ENCODE assay signal across 20 mouse cellular contexts in the genomic region with DNA sequence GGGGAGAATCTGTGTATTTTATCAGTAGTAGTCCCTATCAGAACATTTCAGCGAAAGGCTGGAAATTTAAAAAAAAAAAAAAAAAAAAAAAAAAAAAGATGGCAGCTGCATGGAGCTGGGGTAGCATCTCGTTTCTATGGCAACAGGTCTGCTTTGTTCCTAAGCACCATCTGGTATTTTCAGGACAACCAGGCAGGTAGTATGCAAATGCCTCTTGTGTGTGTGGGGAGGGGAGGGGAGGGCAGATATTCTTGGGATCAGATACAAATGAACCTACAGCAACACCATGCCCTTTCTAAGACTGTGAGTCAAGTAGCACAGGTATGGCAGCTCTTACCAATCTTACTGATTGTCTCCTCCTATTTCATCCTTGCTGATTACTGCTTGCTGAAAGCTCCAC. TPM values are rescaled to one million over a fixed set of nuclear protein-coding genes. Genes with fewer than 3 reads are reported as not detected.
DNase-seq lines count a peak whose midpoint lies in the region; ATAC-seq and TF ChIP-seq lines count a peak whose summit lies in the region.
"Had no signal": no experiment of that assay in that cellular context is flagged by ENCODE, and none has a peak within 500 bp of the region (broad histone marks: within the 10 kb centered on the region; RNA-seq: fewer than 3 reads in every experiment).

No protein-coding gene starts in this region.

- no peak for ATAC-seq in hindbrain, embryonic 11.5 days (ENCODE audit: low FRiP score)
- peak; percentile 59 for ATAC-seq in forebrain, postnatal 0 days
- ATAC-seq in midbrain, embryonic 15.5 days (replicated peaks) = 0 out of 2 replicates have a peak, but pooled peaks have one; percentile 52
- no peak for ATAC-seq in neural tube, embryonic 15.5 days (ENCODE audit: low FRiP score)

- H3K4me1 ChIP-seq in hindbrain, embryonic 11.5 days (replicated peaks; ENCODE audit: control insufficient read depth, insufficient read depth, low read length) = no peaks in the 10 kb centered on the region
- peaks cover 9% of the 10 kb centered on the region; the same call in 1 of the 2 replicates for H3K4me1 ChIP-seq in hindbrain, embryonic 10.5 days (replicated peaks)
- H3K4me1 ChIP-seq in forebrain, postnatal 0 days (ENCODE audit: insufficient read depth) = peaks cover 11% of the 10 kb centered on the region
- H3K4me1 ChIP-seq in midbrain, embryonic 15.5 days = peaks cover 9% of the 10 kb centered on the region; the same call in 1 of the 2 replicates
- H3K4me1 ChIP-seq in neural tube, embryonic 15.5 days = peaks cover 8% of the 10 kb centered on the region; the same call in 1 of the 2 replicates
- H3K4me1 ChIP-seq: limb, embryonic 15.5 days; megakaryocyte, embryonic 14.5 days; neural tube, embryonic 12.5 days had no signal

- H3K9ac ChIP-seq in hindbrain, embryonic 11.5 days (ENCODE audit: low read depth, low read length) = no peak overlapping the region
- no peak overlapping the region for H3K9ac ChIP-seq in forebrain, postnatal 0 days
- no peak overlapping the region for H3K9ac ChIP-seq in midbrain, embryonic 15.5 days
- H3K9ac ChIP-seq in neural tube, embryonic 15.5 days (replicated peaks) = no peak overlapping the region
- H3K9ac ChIP-seq: limb, embryonic 15.5 days; lung, embryonic 15.5 days; neural tube, embryonic 12.5 days had no signal

- no peak overlapping the region for H3K27ac ChIP-seq in hindbrain, embryonic 11.5 days (ENCODE audit: low read depth, low read length)
- H3K27ac ChIP-seq in hindbrain, embryonic 10.5 days = no peak overlapping the region
- H3K27ac ChIP-seq in forebrain, postnatal 0 days (ENCODE audit: low read depth, low read length) = no peak overlapping the region
- no peak overlapping the region for H3K27ac ChIP-seq in midbrain, embryonic 15.5 days
- no peak overlapping the region for H3K27ac ChIP-seq in neural tube, embryonic 15.5 days (replicated peaks)
- H3K27ac ChIP-seq: limb, embryonic 15.5 days; lung, embryonic 15.5 days; neural tube, embryonic 12.5 days had no signal

- no peak for TF ChIP-seq CTCF in forebrain, postnatal 0 days (IDR thresholded peaks at IDR 0.05; ENCODE audit: low read depth)

- no peaks in the 10 kb centered on the region for H3K36me3 ChIP-seq in hindbrain, embryonic 11.5 days (ENCODE audit: control insufficient read depth, insufficient read depth, low read length)
- H3K36me3 ChIP-seq in hindbrain, embryonic 10.5 days = no peaks in the 10 kb centered on the region
- no peaks in the 10 kb centered on the region for H3K36me3 ChIP-seq in forebrain, postnatal 0 days (ENCODE audit: insufficient read depth)
- no peaks in the 10 kb centered on the region for H3K36me3 ChIP-seq in midbrain, embryonic 15.5 days (replicated peaks)
- H3K36me3 ChIP-seq in neural tube, embryonic 15.5 days = no peaks in the 10 kb centered on the region
- H3K36me3 ChIP-seq: limb, embryonic 15.5 days; lung, embryonic 15.5 days; neural tube, embryonic 12.5 days had no signal

- no peak overlapping the region for H3K4me3 ChIP-seq in hindbrain, embryonic 11.5 days (ENCODE audit: low read depth, low read length)
- no peak overlapping the region for H3K4me3 ChIP-seq in hindbrain, embryonic 10.5 days
- no peak overlapping the region for H3K4me3 ChIP-seq in forebrain, postnatal 0 days (ENCODE audit: low read depth, low read length)
- H3K4me3 ChIP-seq in midbrain, embryonic 15.5 days = no peak overlapping the region
- no peak overlapping the region for H3K4me3 ChIP-seq in neural tube, embryonic 15.5 days (replicated peaks)
- H3K4me3 ChIP-seq: limb, embryonic 15.5 days; lung, embryonic 15.5 days; megakaryocyte, embryonic 14.5 days; neural tube, embryonic 12.5 days had no signal

- no peaks in the 10 kb centered on the region for H3K27me3 ChIP-seq in hindbrain, embryonic 11.5 days (ENCODE audit: control insufficient read depth, insufficient read depth, low read length)
- H3K27me3 ChIP-seq in hindbrain, embryonic 10.5 days (ENCODE audit: insufficient read depth, poor library complexity, severe bottlenecking) = no peaks in the 10 kb centered on the region
- H3K27me3 ChIP-seq in forebrain, postnatal 0 days (ENCODE audit: insufficient read depth, low read length) = no peaks in the 10 kb centered on the region
- H3K27me3 ChIP-seq in midbrain, embryonic 15.5 days (replicated peaks) = no peaks in the 10 kb centered on the region
- no peaks in the 10 kb centered on the region for H3K27me3 ChIP-seq in neural tube, embryonic 15.5 days (replicated peaks)
- H3K27me3 ChIP-seq: limb, embryonic 15.5 days; megakaryocyte, embryonic 14.5 days; neural tube, embryonic 12.5 days had no signal

- peak; percentile 26 for DNase-seq in hindbrain, embryonic 11.5 days (ENCODE audit: low spot score)
- DNase-seq in hindbrain, embryonic 10.5 days (ENCODE audit: low spot score) = no peak
- peak; percentile 41 for DNase-seq in R1 (ENCODE audit: low read depth, low spot score)
- peak; percentile 57 for DNase-seq in forebrain, postnatal 0 days
- no peak for DNase-seq in kidney, postnatal 36 days
- no peak for DNase-seq in testis, postnatal 14 days (ENCODE audit: low spot score)
- DNase-seq: cerebellum, adult 9-10 months; thymus, postnatal 36 days had no signal

- WGBS in hindbrain, embryonic 11.5 days = 88% methylated on average over 2 of the region's 2 CpGs
- WGBS in hindbrain, embryonic 10.5 days = 82% methylated on average over 2 of the region's 2 CpGs
- WGBS in forebrain, postnatal 0 days = 56% methylated on average over 2 of the region's 2 CpGs
- WGBS in midbrain, embryonic 15.5 days = 87% methylated on average over 2 of the region's 2 CpGs
- WGBS in neural tube, embryonic 15.5 days = 52% methylated on average over 2 of the region's 2 CpGs

- H3K4me2 ChIP-seq in hindbrain, embryonic 11.5 days (replicated peaks; ENCODE audit: low read depth, low read length) = no peak overlapping the region
- H3K4me2 ChIP-seq in forebrain, postnatal 0 days (ENCODE audit: low read depth) = no peak overlapping the region
- no peak overlapping the region for H3K4me2 ChIP-seq in midbrain, embryonic 15.5 days
- H3K4me2 ChIP-seq in neural tube, embryonic 15.5 days = no peak overlapping the region
- H3K4me2 ChIP-seq: heart, embryonic 11.5 days; limb, embryonic 15.5 days; lung, embryonic 15.5 days; neural tube, embryonic 12.5 days had no signal

- H3K9me3 ChIP-seq in hindbrain, embryonic 11.5 days (ENCODE audit: control insufficient read depth, low read length) = no peaks in the 10 kb centered on the region
- H3K9me3 ChIP-seq in hindbrain, embryonic 10.5 days = no peaks in the 10 kb centered on the region
- no peaks in the 10 kb centered on the region for H3K9me3 ChIP-seq in forebrain, postnatal 0 days (ENCODE audit: low read length)
- H3K9me3 ChIP-seq in midbrain, embryonic 15.5 days = no peaks in the 10 kb centered on the region
- no peaks in the 10 kb centered on the region for H3K9me3 ChIP-seq in neural tube, embryonic 15.5 days (replicated peaks)
- H3K9me3 ChIP-seq: limb, embryonic 15.5 days; lung, embryonic 15.5 days; megakaryocyte, embryonic 14.5 days; neural tube, embryonic 12.5 days had no signal

RNA-seq across cellular contexts. Expression of a gene that starts 11.7 kb away (rescaled TPM):
- polyA plus RNA-seq in hindbrain, embryonic 11.5 days (2014; fragmentation: Nextera tagmentation; extraction: Ambion mirVana) = not detected in 2 replicates
- polyA plus RNA-seq in hindbrain, embryonic 10.5 days (2016; fragmentation: Nextera tagmentation; extraction: Ambion mirVana) = not detected in 2 replicates
- not detected in 2 replicates for total RNA-seq in forebrain, postnatal 0 days (2014; rRNA removed)
- polyA plus RNA-seq in forebrain, postnatal 0 days (2015; fragmentation: Nextera tagmentation; extraction: Ambion mirVana) = not detected in 2 replicates
- polyA plus RNA-seq in midbrain, embryonic 15.5 days (2015; fragmentation: Nextera tagmentation; extraction: Ambion mirVana) = not detected in 2 replicates
- not detected in 2 replicates for polyA plus RNA-seq in neural tube, embryonic 15.5 days (2015; fragmentation: Nextera tagmentation; extraction: Ambion mirVana)
- total RNA-seq: adrenal gland, adult 18-20 months; gastrocnemius, adult 18-20 months; hematopoietic stem cell, adult 5-6 weeks; left cerebral cortex, adult 8-10 months had no signal
- polyA plus RNA-seq: heart, embryonic 11.5 days; kidney, embryonic 14.5 days; limb, embryonic 15.5 days; lung, embryonic 15.5 days; neural tube, embryonic 12.5 days had no signal

RNA-seq across cellular contexts. Expression of a gene that starts 44.3 kb away (rescaled TPM):
- 30.6 and 42.2 TPM in 2 replicates for polyA plus RNA-seq in hindbrain, embryonic 11.5 days (2014; fragmentation: Nextera tagmentation; extraction: Ambion mirVana)
- 26.7 and 35.8 TPM in 2 replicates for polyA plus RNA-seq in hindbrain, embryonic 10.5 days (2016; fragmentation: Nextera tagmentation; extraction: Ambion mirVana)
- total RNA-seq in forebrain, postnatal 0 days (2014; rRNA removed) = 28.5 and 48.9 TPM in 2 replicates
- 16.1 and 23.5 TPM in 2 replicates for polyA plus RNA-seq in forebrain, postnatal 0 days (2015; fragmentation: Nextera tagmentation; extraction: Ambion mirVana)
- 42.6 and 44.0 TPM in 2 replicates for polyA plus RNA-seq in midbrain, embryonic 15.5 days (2015; fragmentation: Nextera tagmentation; extraction: Ambion mirVana)
- 65.1 and 70.0 TPM in 2 replicates for polyA plus RNA-seq in neural tube, embryonic 15.5 days (2015; fragmentation: Nextera tagmentation; extraction: Ambion mirVana)

Comparison
In these comparisons a context has a peak if more than half of its experiments do, and no peak if none do; other contexts are left out.
1. DNase-seq: peak in hindbrain, embryonic 11.5 days (single experiment), R1 (single experiment) and forebrain, postnatal 0 days (single experiment); none in hindbrain, embryonic 10.5 days (single experiment), kidney, postnatal 36 days (0 of 2) and testis, postnatal 14 days (single experiment).
2. ATAC-seq: peak in forebrain, postnatal 0 days (single experiment) and midbrain, embryonic 15.5 days (single experiment); none in hindbrain, embryonic 11.5 days (single experiment) and neural tube, embryonic 15.5 days (single experiment).